Mouse (Mus musculus) gastrocnemius, postnatal 36 days (tissue): ENCODE data around the gene Bad. TPM values are rescaled to one million over a fixed set of nuclear protein-coding genes. Genes with fewer than 3 reads are reported as not detected.

ENCODE experiments used
- DNase-seq, 2 experiments: peaks; one replicate each; pipeline ENCODE4 v3.0.0; 2022
- intact Hi-C: fragments of 180-260 bp; cut with DNase I; formaldehyde crosslinking; loops from one replicate; pipeline ENCODE4 v1.15.1; 2025
- total RNA-seq, 2 experiments: library from RNA; stranded (reverse); gene quantifications; 2 replicates each; pipeline ENCODE4 v1.2.3; 2021

Gene Bad
- total RNA-seq, 2 experiments from 2014 or later = 10.7 to 14.1 TPM

DNA sequence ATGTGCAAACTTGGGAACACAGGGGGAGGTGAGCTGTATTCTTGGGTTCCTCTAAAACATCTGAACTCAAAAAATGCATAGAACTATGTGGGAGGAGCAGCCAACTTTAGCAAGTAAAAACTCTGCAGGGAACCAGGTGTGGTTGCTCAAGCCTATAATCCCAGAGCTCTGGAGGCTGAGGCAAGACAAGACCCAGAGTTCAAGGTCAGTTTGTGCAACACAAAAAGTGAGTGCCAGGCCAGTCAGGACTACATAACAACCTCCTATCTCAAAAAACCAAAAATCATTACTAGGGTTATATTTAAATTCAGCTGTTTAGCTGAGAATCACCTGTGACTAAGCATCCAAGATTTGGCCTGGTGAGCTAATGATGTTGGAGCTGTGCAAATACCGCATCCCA lies 9.6 kb upstream of the Bad start:
- intact Hi-C loops = loop anchor here (5.0 kb wide), 1 partner anchor 85 kb away; the partner anchor contains the start of gene Fermt3
- no peak for DNase-seq

DNA sequence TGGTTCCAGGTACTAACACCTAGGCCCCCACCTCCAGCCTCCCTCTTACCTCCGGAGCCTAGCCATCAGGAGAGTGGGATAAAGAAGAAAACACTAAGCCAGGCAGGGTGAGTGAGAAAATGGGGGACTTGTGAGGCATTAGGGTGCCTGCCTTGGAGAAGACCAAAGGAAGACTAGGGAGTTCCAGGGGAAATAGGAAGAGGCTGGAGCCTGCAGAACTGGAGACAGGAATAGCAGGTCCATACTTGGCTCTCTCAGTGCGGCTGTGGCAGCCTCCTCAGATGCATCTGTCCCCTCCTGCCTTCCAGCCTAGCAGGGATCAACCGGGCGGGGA lies 8.6 kb upstream of the Bad start:
- intact Hi-C loops = loop anchor here (5.0 kb wide), 1 partner anchor 84 kb away; the partner anchor contains the start of gene Fermt3

DNA sequence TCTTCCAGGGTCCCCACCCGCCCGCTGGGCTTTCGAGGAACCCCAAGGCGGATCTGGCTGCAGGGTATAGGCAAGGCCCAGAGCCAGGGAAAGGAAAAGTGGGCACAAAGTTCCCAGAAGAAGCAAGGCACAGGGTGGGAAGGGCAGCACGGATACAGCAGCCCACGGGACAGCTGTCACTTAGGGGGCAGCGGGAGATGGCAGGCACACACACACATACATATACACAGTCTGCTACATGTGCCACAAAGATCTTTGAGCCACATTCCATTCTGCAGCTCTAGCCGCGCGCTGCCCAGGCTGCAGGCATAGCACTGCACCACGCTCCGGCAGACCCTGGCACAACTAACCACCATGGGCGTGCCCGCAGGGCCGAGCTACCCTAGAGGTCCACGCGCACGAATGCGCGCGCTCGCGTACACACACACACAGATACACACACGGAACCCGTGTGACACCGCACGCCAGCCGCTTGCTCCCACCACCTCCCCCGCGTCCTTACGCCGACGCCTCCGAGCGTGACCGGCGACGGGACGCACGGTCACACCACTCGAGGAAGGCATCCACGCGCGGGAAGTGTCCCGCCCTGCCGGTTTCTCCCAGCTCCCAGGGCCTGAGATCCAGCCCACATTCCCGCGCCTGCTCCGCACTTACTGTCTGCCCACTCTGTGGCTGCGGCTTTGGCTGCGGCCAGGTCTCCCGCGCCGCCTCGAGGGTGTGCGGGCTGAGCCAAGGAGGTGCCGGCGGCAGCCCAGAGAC lies 8.0 kb upstream of the Bad start:
- intact Hi-C loops = loop anchor here (5.0 kb wide), 1 partner anchor 84 kb away; the partner anchor contains the start of gene Fermt3
- no peak for DNase-seq

More for the DNA sequence above, 8.6 kb upstream of the Bad start:
- no peak for DNase-seq

DNA sequence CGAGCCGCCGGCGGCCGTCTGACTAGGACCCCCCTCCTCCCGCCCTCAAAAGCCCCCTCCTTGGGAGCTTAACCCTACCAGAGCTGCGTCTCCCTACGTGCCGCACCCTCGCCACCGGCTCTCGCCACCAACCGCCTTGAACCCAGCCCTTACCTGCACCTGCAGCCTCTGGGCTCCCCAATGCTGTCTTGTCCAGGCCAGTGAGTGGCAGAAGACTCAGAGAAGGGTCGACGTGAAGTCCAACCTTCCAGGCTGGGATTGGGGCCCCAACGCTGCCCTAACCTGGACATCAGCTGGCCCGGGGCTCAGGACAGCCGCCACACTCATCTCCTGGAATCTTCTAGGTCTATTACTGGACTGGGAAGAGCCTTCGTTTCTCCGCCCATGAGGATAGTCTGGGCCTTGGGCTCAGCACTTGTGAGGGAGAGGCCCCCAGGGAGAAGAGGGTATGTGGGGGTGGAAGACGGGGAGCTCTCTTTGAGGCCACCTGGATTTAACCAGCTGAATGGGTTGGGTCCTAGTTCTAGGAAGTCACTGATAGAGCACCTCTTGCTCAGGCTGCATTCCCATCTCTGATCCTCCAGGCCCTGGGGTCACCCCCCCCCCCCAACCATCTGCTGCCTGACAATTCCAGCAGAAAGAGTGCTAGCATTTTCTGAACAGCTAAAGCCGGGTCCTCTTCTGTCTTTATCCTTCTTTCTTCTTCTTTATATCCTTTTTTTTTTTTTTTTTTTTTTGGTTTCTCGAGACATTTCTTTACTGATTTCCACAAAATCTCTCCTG lies 7.3 kb upstream of the Bad start, which contains the start of gene Kcnk4:
Gene Kcnk4, minus strand, starts transcription at position 321 of the 783 bp plus-strand sequence.
- no peak for DNase-seq
- intact Hi-C loops = loop anchor here (5.0 kb wide), 1 partner anchor 83 kb away; the partner anchor contains the start of gene Fermt3

DNA sequence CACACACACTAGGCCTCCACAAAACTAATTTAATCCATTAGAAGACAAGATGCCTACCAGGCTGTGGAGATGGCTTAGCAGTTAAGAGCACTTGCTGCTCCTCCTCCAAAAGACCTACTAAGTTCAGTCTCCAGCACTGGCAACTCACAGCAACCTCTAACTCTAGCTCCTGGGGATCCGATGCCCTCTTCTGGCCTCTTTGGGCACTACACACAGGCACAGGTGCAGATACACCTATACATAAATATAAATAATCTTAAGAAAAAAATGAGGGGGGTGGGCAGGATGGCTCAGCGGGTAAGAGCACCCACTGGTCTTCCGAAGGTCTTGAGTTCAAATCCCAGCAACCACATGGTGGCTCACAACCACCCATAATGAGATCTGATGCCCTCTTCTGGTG lies 5.4 kb upstream of the Bad start:
- intact Hi-C loops = no loop called here
- no peak for DNase-seq

DNA sequence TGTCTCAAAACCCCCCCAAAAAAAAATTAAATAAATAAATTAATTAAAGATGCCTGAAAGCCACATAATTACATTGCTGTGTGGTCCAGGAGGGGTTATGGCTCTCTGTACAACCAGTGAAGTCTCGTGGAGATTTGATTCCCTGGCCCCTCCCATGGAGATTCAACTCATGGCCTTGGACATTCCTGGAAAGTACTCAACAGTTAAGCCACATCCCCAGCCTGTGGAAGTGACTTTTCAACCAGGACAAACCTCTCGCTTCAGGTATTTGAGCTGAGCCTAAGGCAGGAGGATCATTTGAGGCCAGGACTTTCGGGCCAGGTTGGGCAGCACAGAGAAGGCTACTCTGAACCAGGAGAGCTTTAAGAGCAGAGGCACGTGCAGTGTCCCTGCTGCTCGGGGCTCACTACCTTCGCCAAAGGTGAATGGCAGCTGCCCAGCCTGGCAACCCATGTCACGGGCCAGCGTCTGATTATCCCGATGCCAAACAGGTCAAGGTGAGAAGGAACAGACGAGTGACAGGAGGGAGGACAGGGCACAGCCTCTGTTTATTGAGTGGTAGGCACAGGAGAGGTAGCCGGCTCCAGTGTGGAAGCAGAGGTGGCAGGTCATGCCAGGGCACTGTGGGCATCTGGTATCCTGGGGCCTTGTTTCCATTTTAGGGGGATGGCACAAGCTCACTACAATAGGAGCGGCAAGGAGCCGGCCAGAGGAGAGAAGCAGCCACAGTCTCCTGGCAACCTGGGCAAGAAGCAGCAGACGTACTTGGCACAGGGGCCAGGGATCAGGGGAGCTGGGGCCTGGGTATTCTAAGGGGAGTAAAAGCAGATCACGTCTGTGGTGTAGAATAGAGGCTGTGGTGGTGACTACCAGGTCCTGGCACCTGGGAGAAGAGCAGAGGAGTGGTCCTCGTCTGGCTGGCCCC lies 3.9 kb upstream of the Bad start:
- intact Hi-C loops = no loop called here
- DNase-seq = no peak

DNA sequence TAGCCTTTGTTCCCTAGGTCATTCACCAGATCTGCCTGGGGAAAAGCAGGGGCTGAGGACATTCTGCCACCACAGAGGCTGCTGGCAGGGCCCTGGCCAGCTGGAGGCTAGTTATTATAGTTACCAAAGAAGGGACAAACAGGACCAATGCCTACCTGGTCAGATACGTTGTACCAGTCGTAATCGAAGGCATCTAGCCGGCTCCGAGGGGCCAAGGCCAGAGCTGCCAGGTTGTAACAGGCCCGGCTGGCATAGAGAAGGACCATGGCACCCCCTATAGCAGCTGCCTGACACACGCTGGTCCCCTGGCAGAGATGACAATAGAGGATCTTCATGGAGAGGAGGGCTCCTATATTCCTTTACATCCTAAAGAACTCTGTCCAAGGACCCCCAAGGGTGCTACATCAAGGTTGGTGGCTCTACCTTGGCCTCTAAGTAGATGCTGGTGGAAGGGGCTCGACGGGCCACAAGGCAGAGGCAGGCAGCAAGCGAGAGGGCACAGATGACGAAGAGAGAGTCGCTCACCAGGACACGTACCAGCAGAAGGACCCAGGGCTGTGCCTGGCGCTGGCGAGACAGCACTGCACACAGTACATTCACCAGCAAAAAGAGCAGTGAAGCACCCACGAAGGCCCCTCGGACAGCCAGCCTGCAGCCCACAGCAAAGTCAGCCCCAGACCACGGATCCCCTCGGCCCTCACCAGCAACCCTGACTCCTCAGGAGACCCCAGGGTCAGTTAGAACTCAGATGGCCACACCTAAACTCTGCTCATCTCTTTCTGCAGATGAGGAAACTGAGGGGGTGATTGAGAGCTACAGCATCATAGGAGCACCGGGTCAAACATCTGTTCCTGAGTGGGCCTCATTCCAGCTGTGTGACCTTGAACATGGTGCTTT lies 2.3 kb upstream of the Bad start:
- no peak for DNase-seq
- intact Hi-C loops = loop anchor here (2.0 kb wide), 1 partner anchor 15 kb away; no protein-coding TSS in a partner anchor

DNA sequence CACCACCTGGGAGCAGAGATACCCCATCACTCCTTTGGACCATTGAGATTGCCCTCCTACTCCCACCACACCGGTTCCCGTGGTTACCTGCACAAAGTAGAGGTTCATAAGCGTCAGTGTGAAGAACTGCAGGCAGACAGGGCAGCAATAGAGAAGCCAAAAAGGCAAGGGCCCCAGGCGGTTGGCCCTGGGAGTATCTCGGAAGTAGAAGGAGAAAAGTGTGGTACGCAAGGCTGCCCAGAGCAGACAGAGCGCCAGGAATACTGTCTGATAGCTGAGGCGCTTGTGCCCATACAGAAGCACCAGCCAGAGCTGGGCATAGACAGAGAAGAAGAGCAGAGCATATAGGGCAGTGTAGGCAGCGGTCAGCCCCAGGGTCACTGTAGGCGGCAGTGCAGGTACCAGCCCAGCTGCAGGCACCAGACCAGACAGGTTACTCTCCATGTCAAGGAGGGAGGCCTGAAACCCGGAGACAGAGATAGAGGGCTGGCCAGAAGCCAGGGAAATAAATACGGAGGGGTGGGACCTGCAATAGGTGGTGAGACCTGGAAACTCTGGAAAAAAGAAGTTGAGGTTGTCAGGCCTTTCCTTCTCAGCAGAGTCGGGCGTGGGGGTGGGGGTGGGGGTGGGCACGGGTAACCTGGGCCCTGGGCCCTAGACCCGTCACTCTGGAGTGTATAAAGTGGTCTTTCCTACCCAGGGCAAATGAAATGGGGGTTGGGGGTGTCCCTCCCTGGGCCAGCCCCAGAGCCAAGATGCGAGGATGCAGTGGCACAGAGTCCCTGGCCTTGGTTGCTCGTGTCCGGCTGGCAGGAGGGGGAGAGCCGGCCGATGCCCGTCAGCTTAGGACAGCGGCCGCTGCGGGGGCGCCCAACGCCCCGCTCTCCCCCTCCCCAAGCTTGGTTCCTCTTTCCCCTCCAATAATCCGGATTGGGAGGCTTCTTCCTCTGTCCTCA lies 987 bp upstream of the Bad start:
- intact Hi-C loops = loop anchor here (2.0 kb wide), 1 partner anchor 14 kb away; no protein-coding TSS in a partner anchor

DNA sequence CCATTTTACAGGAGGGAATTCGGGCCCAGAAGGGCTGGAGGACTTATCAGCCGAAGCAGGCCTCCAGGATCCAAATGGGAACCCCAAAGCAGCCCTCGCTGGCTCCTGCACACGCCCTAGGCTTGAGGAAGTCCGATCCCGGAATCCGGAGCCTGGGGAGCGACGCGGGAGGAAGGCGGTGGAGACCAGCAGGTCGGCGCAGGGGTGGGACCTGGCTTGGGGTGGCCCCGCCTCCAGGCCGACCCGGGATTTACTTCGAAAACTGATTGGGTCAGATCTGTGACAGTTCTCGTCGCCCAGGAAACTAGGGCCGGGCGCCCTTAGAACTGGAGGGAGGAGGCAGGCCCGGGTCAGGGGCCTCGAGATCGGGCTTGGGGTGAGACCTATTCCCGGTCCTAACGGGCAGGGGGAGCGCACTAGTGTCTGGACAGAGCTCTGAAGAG lies 609 bp downstream of the Bad start, which contains the start of gene Gpr137:
Gene Gpr137, minus strand, starts transcription at position 232 of the 443 bp plus-strand sequence.
- DNase-seq = peak; percentile 92 to 95
- intact Hi-C loops = no loop called here

More for the DNA sequence above, 987 bp upstream of the Bad start:
- DNase-seq = no peak

DNA sequence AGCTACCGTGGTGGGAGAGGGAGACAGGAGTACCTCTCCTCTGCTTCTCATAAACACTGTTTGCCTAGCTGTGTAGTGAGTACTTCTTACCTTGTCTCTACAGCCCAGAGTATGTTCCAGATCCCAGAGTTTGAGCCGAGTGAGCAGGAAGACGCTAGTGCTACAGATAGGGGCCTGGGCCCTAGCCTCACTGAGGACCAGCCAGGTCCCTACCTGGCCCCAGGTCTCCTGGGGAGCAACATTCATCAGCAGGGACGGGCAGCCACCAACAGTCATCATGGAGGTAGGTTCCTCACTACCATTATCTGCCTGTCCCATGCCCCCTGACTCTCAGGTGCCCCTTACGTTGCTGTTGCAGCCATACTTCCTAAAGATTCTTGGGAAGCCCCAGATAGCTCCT lies 1.1 kb downstream of the Bad start:
- no peak for DNase-seq
- intact Hi-C loops = no loop called here

DNA sequence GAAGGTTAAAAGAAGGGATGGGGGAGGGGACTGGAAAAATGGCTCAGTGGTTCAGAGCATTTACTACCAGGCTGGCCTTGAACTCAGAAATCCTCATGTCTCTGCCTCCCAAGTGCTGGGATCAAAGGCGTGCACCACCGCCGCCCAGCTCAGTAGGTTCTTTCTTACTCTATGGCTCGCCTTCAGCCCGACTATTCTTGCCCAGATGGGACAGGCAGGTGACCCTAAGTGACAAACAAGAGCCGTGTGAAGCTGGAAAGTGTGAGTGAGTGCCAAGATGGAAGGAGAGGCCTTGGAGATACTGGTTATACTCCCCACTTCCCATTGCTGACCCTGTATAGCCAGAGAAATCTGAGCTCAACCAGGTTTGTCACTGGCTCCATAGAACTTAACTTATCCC lies 2.0 kb downstream of the Bad start:
- no peak for DNase-seq
- intact Hi-C loops = no loop called here

DNA sequence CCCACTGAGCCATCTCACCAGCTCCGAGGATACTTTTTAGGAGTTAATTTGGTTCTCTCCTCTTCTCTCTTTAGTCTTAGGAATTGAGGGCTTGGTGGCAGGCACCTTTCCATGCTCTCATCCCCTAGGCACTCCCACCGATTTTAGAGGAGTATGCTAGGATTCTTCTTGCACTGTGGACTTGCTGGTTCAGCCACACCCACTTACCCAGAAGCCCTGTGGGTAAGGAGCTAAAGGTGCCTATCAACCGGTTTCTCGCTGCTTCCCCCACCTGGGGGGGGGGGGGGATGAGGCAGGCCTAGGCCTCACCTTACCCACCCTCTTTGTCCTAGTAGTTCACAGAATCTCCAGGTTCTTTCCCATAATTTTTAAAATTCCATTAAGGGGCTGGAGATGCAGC lies 6.1 kb downstream of the Bad start:
- intact Hi-C loops = loop anchor here (5.0 kb wide), 1 partner anchor 700 kb away; no protein-coding TSS in a partner anchor
- DNase-seq = no peak

DNA sequence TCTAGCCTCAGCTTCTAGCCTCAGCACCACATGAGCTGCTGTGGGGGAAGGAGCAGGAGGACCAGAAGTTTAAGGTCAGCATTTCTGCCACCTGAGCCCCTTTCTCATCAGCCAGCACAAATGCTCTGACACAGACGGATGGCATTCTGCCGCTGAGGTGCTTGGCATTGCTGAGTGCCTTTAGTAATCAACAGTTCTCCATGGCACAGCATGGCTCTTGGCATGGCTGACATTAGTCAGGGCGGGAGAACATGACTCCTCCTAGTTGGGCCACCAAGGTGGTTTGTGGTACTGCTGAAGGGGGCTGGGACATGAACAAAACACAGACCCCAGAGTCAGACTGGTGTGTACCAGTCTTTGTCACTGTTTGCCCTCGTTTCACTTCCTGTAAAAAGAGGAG lies 6.5 kb downstream of the Bad start:
- DNase-seq = no peak
- intact Hi-C loops = loop anchor here (5.0 kb wide), 1 partner anchor 701 kb away; no protein-coding TSS in a partner anchor

DNA sequence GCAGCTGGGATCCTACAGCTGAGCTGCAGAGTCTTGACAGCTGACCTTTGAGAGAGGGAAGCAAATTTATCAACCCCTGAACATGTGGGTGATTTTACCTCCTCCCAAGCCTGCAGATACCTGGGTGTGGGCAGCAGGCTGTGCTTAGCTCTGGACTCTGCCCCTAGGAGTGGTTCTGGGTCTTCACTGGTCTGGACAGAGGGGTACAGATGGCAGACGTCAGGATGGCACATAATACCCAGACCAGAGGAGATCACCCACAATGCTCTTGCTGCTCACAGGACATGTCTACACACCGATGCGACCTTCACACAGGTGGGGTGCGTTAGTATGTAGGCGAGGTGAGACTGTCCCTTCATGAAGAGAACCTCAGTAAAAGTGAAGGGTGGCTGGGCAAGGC lies 7.9 kb downstream of the Bad start:
- no peak for DNase-seq
- intact Hi-C loops = loop anchor here (5.0 kb wide), 1 partner anchor 702 kb away; no protein-coding TSS in a partner anchor

DNA sequence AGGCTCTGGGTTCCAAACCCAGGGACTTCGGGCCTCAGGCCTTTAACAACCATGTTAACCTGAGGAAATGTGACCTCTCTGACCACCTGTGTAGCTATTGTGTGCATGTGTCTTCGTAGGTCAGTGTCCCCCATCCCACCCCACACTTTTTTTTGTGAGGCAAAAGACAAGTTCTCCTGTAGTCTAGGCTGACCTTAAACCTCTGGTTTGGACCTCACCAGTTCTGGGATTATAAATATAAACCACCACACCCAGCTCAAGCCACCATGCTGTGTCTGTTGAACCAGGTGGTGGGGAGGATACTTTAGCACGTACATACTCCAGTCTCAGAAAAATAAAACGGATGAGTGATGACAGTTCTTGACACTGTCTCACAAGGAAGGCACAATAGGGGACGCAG lies 8.3 kb downstream of the Bad start:
- intact Hi-C loops = loop anchor here (5.0 kb wide), 1 partner anchor 703 kb away; no protein-coding TSS in a partner anchor
- DNase-seq = no peak

DNA sequence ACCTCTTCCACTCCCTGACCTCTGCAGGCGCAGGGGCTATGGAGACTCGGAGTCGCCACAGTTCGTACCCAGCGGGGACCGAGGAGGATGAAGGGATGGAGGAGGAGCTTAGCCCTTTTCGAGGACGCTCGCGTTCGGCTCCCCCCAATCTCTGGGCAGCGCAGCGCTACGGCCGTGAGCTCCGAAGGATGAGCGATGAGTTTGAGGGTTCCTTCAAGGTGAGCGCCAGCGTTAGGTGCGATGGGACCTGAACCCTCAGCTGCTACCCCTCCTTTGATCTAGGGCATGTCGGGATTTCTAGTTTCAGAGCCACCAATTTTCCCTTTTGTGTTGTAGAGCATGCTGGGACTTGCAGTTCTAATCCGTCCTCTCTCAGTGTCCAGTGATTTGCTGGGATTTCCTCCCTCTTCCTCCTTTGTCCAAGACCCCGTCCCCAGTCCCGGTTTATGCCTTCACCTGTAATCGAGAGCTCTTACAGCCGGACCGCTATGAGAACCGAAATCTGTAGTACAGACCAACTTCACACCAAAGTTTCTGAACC lies 9.0 kb downstream of the Bad start:
- intact Hi-C loops = no loop called here
- DNase-seq = peak in 1 of 2 experiments; percentile 52

DNA sequence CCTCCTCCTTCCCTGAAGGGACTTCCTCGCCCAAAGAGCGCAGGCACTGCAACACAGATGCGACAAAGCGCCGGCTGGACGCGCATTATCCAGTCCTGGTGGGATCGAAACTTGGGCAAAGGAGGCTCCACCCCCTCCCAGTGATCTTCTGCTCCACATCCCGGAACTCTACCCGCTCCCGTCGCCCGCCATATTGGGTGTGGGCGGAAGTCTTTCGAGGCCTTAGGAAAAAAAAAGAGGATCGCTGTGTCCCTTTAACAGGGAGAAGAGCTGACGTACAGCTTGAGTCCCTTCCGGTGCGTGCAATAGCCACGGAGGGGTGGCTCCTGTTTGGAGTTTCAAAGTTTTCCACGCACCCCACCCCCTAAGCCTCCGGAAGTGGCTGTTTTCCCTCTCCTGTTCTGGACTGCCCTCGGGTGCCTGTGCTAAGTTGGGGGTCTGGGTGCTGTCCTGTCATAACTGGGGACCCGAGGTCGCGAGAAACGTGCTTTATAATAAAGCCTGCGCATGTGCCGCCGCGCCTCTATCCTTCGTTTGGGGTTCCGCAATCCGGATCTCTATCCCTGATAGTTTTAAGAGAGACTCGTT lies 9.8 kb downstream of the Bad start:
- intact Hi-C loops = no loop called here
- peak; percentile 92 to 93 for DNase-seq
